Mouse (Mus musculus): Measurements from ENCODE around the gene Snx12. TPM values are rescaled to one million over a fixed set of nuclear protein-coding genes. Genes with fewer than 3 reads are reported as not detected.

Snx12 gene
- total and polyA plus RNA-seq, 3 experiments: 31.5 to 56.7 (median 52.1) TPM

- in situ Hi-C loops (cut with MboI; ENCODE audit: low pct_ligation_motif_present, low pct_unique_long_range_greater_than_20kb, low sequenced_read_pairs) (loop anchor here (25.0 kb wide), 2 partner anchors 161 to 361 kb away; partner anchors contain the start of gene Nlgn3), dilution Hi-C loops (cut with MboI; ENCODE audit: extremely low pct_ligation_motif_present, extremely low pct_unique_long_range_greater_than_20kb, low sequenced_read_pairs) (no loop called here)
- Histone ChIP-seq H3K79me2 (replicated peaks; ENCODE audit: control insufficient read depth, extremely low read depth, insufficient read depth, poor library complexity, severe bottlenecking) (no peaks in the 10 kb centered on the region), H3K4me1 (ENCODE audit: control insufficient read depth in 1 of 2, insufficient read depth in 2 of 2) (no peaks in the 10 kb centered on the region), H3K9ac (ENCODE audit: insufficient read depth, low read depth) (no peak overlapping the region), H3K36me3 (replicated peaks in 1 of 2; ENCODE audit: control insufficient read depth in 1 of 2, insufficient read depth in 1 of 2, low read length in 1 of 2) (no peaks in the 10 kb centered on the region), H3K9me3 (replicated peaks; ENCODE audit: low read length) (no peaks in the 10 kb centered on the region), H3K27me3 (replicated peaks) (no peaks in the 10 kb centered on the region), H3K27ac (ENCODE audit: insufficient read depth, low read depth) (no peak overlapping the region), H3K4me2 (ENCODE audit: insufficient read depth, low read depth, poor library complexity, severe bottlenecking) (no peak overlapping the region), H3K4me3 (replicated peaks in 1 of 3; ENCODE audit: low read depth in 2 of 3, low read length in 2 of 3, poor library complexity in 1 of 3) (no peak overlapping the region)
- TF ChIP-seq EP300 (IDR thresholded peaks at IDR 0.05; ENCODE audit: low read length) (no peak), ELF1 (IDR thresholded peaks at IDR 0.05; ENCODE audit: low read depth, low read length) (no peak), RAD21 (IDR thresholded peaks at IDR 0.05; ENCODE audit: low read depth, low read length) (no peak), NELFE (IDR thresholded peaks at IDR 0.05; ENCODE audit: low read depth, low read length) (no peak), ZKSCAN1 (IDR thresholded peaks at IDR 0.05; ENCODE audit: borderline replicate concordance, low read depth, low read length) (no peak), ZC3H11A (IDR thresholded peaks at IDR 0.05; ENCODE audit: low read depth, low read length) (no peak), PAX5 (IDR thresholded peaks at IDR 0.05; ENCODE audit: low read length) (no peak), MAZ (IDR thresholded peaks at IDR 0.05; ENCODE audit: low read depth, low read length) (no peak)
- no peak for DNase-seq (ENCODE audit: extremely low read depth)
Measured at GRCm38 (mm10) chrX:101126474-101126955, 95.8 kb downstream of the Snx12 start.

GRCm38 (mm10) chrX:101120546-101120945, 101.8 kb downstream of the Snx12 start:
- H3K9me3 ChIP-seq (replicated peaks; ENCODE audit: low read length): no peaks in the 10 kb centered on the region
- no peaks in the 10 kb centered on the region for H3K4me1 ChIP-seq (ENCODE audit: control insufficient read depth in 1 of 2, insufficient read depth in 2 of 2)
- no peak overlapping the region for H3K4me2 ChIP-seq (ENCODE audit: insufficient read depth, low read depth, poor library complexity, severe bottlenecking)
- TF ChIP-seq RAD21 (IDR thresholded peaks at IDR 0.05; ENCODE audit: low read depth, low read length) (peak; percentile 45), HCFC1 (IDR thresholded peaks at IDR 0.05; ENCODE audit: low read depth, low read length) (no peak), MXI1 (IDR thresholded peaks at IDR 0.05; ENCODE audit: low read depth, low read length) (no peak), TCF12 (IDR thresholded peaks at IDR 0.05; ENCODE audit: low read depth, low read length) (no peak), CTCF (conservative IDR thresholded peaks at IDR 0.05 in 1 of 2, IDR thresholded peaks at IDR 0.05 in 1 of 2; ENCODE audit: low read depth in 2 of 2, low read length in 2 of 2) (peak in 1 of 2 experiments; percentile 43; a peak in 2 of 4 replicates), ELF1 (IDR thresholded peaks at IDR 0.05; ENCODE audit: low read depth, low read length) (no peak)
- DNase-seq (ENCODE audit: extremely low read depth): no peak
- no peaks in the 10 kb centered on the region for H3K36me3 ChIP-seq (replicated peaks in 1 of 2; ENCODE audit: control insufficient read depth in 1 of 2, insufficient read depth in 1 of 2, low read length in 1 of 2)
- in situ Hi-C loops (cut with MboI; ENCODE audit: low pct_ligation_motif_present, low pct_unique_long_range_greater_than_20kb, low sequenced_read_pairs) (no loop called here), dilution Hi-C loops (cut with MboI; ENCODE audit: extremely low pct_ligation_motif_present, extremely low pct_unique_long_range_greater_than_20kb, low sequenced_read_pairs) (no loop called here)
- H3K27me3 ChIP-seq (replicated peaks): no peaks in the 10 kb centered on the region
- H3K9ac ChIP-seq (ENCODE audit: insufficient read depth, low read depth): no peak overlapping the region
- H3K27ac ChIP-seq (ENCODE audit: insufficient read depth, low read depth): no peak overlapping the region
- H3K79me2 ChIP-seq (replicated peaks; ENCODE audit: control insufficient read depth, extremely low read depth, insufficient read depth, poor library complexity, severe bottlenecking): no peaks in the 10 kb centered on the region
- H3K4me3 ChIP-seq (replicated peaks in 1 of 3; ENCODE audit: low read depth in 2 of 3, low read length in 2 of 3, poor library complexity in 1 of 3): no peak overlapping the region

- DNase-seq (ENCODE audit: extremely low read depth): no peak
- peak within 1 kb of the TSS; percentile 58 to 66 (median 59) for H3K4me3 ChIP-seq (replicated peaks in 1 of 3; ENCODE audit: low read depth in 2 of 3, low read length in 2 of 3, poor library complexity in 1 of 3)
- peaks cover 6 to 18% of the 10 kb centered on the region in 2 experiments for H3K4me1 ChIP-seq (ENCODE audit: control insufficient read depth in 1 of 2, insufficient read depth in 2 of 2)
- H3K27ac ChIP-seq (ENCODE audit: insufficient read depth, low read depth): peak within 1 kb of the TSS; percentile 19; the same call in 1 of the 2 replicates
- dilution Hi-C loops (cut with MboI; ENCODE audit: extremely low pct_ligation_motif_present, extremely low pct_unique_long_range_greater_than_20kb, low sequenced_read_pairs): no loop called here
- H3K27me3 ChIP-seq (replicated peaks): no peaks in the 10 kb centered on the region
- H3K79me2 ChIP-seq (replicated peaks; ENCODE audit: control insufficient read depth, extremely low read depth, insufficient read depth, poor library complexity, severe bottlenecking): peaks cover 9% of the 10 kb centered on the region; the same call in 1 of the 2 replicates
- in situ Hi-C loops (cut with MboI; ENCODE audit: low pct_ligation_motif_present, low pct_unique_long_range_greater_than_20kb, low sequenced_read_pairs): no loop called here
- no peak for TF ChIP-seq MEF2A (IDR thresholded peaks at IDR 0.05; ENCODE audit: borderline replicate concordance, low read depth, low read length)
- TF ChIP-seq CHD1 (IDR thresholded peaks at IDR 0.05; ENCODE audit: low read depth, low read length): no peak
- no peak for TF ChIP-seq EP300 (IDR thresholded peaks at IDR 0.05; ENCODE audit: low read length)
- no peak for TF ChIP-seq USF1 (IDR thresholded peaks at IDR 0.05; ENCODE audit: low read depth, low read length)
- TF ChIP-seq KAT2A (IDR thresholded peaks at IDR 0.05; ENCODE audit: insufficient replicate concordance, low read length): no peak
- no peak for TF ChIP-seq NRF1 (IDR thresholded peaks at IDR 0.05; ENCODE audit: low read depth, low read length)
- no peak for TF ChIP-seq CHD2 (IDR thresholded peaks at IDR 0.05; ENCODE audit: low read length)
- no peak for TF ChIP-seq ZMIZ1 (IDR thresholded peaks at IDR 0.05; ENCODE audit: low read depth, low read length)
- no peak for TF ChIP-seq PAX5 (IDR thresholded peaks at IDR 0.05; ENCODE audit: low read length)
- no peak for TF ChIP-seq E2F4 (IDR thresholded peaks at IDR 0.05; ENCODE audit: insufficient replicate concordance, low read depth, low read length)
- H3K36me3 ChIP-seq (replicated peaks in 1 of 2; ENCODE audit: control insufficient read depth in 1 of 2, insufficient read depth in 1 of 2, low read length in 1 of 2): peaks cover 22% of the 10 kb centered on the region in 2 experiments
- H3K9ac ChIP-seq (ENCODE audit: insufficient read depth, low read depth): peak within 1 kb of the TSS; percentile 62
- no peaks in the 10 kb centered on the region for H3K9me3 ChIP-seq (replicated peaks; ENCODE audit: low read length)
- no peak within 1 kb of the TSS for H3K4me2 ChIP-seq (ENCODE audit: insufficient read depth, low read depth, poor library complexity, severe bottlenecking)
Measured at GRCm38 (mm10) chrX:101085920-101086319, 136.4 kb downstream of the Snx12 start, which contains the start of gene Slc7a3. Gene Slc7a3 (minus strand): TSS chrX:101086020.
